Mouse (Mus musculus): ENCODE results near the gene Coq10a.
"Not testable (repeated sequence)": the region's sequence is repeated elsewhere in the genome, so short reads cannot be mapped to it uniquely, and the experiment has no call there.

Coq10a gene

DNA sequence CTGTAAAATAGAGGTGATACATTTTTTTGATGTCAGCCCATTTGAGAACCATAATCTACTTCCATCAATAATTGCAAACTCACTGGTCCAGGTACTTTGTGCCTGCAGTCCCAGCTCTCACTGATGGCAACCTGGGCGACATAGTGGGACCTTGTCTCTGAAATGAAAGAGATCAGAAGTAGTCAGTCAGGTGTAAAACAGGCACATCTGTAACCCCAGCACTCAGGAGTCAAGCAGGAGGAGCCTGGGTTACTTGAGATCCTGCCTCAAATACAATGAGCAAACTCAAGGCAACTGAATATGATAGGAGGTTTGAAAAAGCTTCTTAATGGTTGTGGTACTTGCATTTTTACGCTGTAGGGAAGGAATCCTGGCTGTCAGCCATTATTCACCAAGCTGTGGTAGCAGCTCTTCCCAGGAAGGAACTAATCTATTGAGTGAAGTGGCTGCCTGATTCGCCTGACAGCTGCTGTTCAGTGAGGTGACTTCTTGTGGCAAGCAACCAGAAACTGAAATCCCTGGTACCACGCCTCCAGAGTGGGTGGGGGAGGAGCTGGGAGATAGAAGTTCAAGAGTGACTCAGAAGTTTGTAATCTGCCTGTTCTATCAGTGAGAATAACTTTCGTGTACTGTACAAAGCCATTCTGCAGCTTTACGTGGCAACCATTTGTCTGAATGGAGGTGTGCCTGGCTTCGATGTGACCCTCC, 24.1 kb downstream of the Coq10a start:
- peak; percentile 91 for DNase-seq (ENCODE audit: low spot score)

DNA sequence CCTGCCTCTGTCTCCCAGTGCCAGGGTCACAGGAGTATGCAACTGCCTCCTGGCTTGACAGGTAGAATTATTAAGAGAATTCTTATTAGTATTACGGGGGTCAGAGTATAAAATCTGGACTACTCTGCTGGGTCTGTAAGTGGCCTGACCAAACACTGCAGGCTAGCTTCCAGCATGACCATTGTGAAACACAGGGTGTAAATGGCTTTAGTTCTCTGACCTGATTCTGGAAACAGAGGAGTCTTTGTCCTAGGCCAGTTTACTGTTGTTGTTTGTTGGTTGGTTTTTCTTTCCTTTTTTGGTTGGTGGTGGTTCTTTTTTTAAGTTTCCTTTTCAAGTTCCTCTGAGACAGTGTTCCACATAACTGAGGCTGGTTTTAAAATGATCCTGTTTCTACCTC, 25.4 kb downstream of the Coq10a start:
- DNase-seq (ENCODE audit: low spot score), result no peak

DNA sequence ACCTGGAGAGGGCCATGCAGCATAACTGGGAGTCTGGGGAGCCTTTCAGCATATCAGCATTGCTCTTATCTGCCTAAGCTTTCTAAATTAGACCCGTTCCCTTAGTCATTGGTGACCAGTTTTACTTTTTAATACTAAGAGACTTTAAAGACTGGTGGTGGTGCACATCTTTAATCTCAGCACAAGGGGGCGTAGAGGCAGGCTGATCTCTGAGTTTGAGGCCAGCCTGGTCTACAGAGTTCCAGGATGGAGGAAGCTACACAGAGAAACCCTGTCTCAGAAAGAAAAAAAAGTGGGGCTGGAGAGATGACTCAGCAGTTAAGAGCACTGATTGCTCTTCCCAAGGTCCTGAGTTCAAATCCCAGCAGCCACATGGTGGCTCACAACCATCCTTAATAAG, 28.5 kb downstream of the Coq10a start:
- DNase-seq (ENCODE audit: low spot score), result no peak

DNA sequence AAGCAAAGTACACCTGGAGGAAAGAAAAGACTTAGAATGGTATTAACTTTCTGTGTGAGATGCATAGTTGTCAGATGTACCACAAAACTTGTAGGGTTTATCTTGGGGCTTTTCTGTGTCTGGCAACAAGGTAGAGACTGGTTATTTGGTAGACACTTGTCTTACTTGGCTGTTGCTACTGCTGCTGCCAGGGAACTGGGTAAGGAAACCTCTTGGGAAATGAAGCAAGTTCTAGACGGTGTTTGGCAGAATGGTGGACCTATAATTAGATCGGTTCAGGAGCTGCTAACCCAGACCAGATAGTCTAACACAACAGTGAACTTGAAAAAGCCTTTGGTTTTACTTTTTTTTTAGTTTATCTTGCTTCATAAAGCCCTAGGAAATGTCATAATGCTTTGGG, 29.8 kb downstream of the Coq10a start:
- DNase-seq (ENCODE audit: low spot score), result no peak

DNA sequence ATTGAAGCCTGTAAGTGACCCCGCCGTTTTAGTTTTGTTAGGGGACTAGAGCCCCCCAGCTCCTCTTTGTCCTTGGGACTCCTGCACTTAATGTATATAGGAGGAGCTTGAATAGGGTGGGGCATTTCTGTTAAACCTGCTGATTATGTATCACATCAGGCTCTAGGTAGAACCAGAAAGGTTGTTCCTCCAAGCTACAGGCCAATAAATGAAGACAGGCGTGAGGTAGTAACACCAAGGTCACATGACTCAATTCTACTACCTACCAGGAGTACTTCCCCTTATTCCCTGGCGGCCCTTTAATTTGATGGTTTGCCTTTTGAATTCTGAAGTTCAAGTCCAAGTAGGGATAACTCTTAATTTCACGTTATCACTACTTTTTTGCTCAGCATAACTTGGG, 30.4 kb downstream of the Coq10a start:
- peak; percentile 59 for DNase-seq (ENCODE audit: low spot score)

DNA sequence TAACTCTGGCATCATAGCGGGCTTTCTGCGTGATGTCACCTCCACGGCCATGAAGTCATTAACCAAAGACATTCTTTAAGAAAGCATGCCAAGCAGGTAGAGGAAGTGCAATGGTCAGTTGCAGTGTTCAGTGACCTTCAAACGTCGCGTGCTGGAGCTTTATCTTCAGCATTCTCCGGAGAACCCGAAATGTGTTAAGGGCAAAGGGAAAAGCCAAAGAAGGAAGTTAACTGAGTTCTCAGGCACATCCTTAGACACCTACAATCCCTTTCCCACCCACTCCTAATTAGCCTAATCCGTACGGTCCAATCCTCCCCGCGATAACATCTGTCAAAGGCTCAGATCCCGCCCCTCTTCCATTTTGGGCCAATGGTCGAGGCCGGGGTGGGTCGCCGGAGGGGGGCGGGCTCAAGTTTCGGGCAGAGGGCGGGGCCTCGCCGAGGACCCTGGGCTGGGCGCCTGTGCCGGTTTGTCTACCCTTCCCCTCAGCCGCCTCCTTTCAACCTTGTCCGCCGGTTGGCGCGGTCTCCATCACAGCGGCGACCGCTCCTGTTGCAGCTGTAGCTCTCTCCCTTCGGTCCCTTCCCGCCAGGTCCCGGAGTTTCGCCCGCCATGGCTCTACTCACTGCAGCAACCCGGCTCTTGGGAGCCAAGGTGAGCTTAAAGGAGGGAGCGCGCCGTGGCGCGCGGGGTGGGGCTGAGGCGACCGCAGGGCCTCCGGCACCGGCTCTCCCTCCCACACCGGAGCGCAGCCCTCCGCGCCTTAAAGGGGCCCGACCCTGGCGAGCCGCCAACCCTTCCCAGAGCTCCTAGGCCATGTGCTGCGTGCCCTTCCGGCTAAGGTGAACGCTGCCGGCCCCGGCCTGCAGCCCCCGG, 31.3 kb downstream of the Coq10a start, which contains the start of gene Cs:
Gene Cs, plus strand, starts transcription at position 429 of the 876 bp plus-strand sequence.
- peak; percentile 96 for DNase-seq (ENCODE audit: low spot score)

DNA sequence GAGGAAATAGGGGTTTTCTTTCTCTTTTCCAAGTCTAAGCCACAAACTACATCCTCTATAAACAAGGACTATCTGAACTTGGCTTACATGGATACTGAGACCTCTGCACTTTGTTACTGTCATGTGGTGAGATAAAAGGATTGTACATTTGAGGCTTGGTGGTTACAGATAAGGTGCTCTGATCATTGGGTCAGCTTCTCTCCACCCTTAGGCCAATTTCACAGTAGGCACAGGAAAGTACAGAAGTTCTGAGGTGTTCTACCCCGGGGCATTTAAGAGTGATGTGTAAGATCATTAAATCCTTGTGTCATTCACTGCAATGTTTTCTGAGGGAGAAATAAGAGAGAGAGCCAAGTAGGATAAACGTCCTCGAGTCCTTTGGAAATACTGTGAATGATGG, 32.2 kb downstream of the Coq10a start:
- peak; percentile 75 for DNase-seq (ENCODE audit: low spot score)

DNA sequence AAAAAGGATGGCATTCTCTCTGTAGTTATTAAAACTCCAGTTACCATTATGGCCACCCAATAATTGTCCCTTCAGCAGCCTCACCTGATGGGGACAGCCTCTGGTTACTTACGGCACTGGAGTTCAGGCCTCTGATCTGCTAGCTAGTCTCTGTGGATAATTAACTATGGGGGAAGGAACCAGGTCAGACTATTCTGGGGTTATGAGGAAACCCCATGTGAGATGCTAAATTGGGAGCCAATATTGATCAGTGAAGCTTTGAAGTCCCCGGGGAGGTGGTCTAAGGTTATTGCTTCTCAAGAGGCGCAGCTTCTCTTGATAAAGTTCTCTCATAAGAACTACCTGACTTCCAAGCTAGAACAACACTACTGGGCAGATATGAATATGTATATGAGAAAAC, 32.6 kb downstream of the Coq10a start:
- no peak for DNase-seq (ENCODE audit: low spot score)

DNA sequence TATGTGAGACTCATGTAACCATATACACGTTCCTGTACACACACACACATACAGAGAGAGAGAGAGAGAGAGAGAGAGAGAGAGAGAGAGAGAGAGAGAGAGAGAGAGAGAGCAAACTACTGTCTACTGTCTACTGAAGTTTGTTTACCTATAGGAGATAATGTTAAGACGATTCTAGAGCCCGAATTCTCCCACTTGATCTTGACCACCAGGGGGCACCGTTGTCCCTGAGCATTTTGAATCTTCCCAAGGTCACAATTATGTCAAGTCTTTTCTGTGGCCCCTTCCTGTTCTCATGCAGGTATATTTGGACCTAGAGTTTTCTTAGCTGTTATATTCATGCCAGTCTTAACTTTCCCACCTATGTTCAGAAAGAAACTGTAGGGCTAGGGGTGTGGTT, 33.2 kb downstream of the Coq10a start:
- DNase-seq (ENCODE audit: low spot score), result peak; percentile 94

DNA sequence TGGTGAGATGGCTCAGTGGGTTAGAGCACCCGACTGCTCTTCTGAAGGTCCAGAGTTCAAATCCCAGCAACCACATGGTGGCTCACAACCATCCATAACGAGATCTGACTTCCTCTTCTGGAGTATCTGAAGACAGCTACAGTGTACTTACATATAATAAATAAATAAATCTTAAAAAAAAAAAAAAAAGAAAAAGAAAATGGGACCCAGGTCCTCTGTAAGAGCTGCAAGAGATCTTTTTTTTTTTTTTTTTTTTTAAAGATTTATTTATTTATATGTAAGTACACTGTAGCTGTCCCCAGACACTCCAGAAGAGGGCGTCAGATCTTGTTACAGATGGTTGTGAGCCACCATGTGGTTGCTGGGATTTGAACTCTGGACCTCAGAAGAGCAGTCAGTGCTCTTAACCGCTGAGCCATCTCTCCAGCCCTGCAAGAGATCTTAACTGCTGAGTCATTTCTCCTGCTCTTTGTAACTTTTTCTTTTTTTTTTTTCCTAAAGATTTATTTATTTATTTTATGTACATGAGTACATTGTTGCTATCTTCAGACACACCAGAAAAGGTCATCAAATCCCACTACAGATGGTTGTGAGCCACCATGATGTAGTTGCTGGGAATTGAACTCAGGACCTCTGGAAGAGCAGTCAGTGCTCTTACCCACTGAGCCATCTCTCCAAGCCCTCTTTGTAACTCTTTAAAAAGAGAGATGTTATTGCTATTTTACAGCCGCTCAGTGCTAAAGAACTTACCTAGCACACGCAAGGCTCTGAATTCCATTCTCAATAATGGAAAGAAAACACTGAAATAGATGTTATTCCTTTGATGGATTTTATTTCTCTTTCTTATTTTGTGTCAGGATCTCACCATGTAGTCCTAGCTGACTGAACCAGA, 36.2 kb downstream of the Coq10a start:
- not testable (repeated sequence) for DNase-seq (ENCODE audit: low spot score)

DNA sequence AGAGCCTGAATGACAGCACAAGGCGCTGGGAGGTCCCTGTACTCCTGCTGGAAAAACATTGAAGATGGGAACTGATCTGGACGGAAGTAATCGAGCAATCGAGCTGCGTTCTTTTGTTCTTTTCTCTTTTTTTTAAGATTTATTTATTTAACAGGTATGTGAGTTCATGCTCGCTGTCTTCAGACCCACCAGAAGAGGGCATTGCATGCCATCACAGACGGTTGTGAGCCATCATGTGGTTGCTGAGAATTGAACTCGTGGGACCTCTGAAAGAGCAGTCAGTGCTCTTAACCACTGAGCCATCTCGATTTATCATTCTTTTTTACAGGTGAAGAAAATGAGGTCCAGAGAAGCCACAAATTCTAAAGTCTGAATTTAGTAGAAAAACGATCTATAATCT, 41.2 kb downstream of the Coq10a start:
- DNase-seq (ENCODE audit: low spot score), result no peak

DNA sequence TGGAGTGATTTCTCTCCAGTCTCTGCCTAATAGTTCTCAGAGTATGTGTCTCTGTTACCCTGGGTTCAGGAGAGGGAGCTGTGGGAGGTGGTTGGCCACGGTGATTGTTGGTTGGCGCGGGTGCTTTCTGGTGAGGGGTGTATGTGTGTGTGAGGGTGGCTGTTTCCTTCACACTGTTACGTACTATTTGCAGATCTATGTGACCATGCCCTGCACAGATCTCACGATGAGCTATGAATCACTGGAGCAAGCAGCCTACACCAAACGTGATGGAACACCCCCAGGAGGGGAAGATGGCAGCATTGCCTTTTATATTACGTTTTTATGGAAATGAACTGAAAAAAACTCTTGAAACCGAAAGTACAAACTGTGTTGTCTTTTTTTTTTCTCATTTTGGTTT, 42.0 kb downstream of the Coq10a start:
- DNase-seq (ENCODE audit: low spot score), result no peak

DNA sequence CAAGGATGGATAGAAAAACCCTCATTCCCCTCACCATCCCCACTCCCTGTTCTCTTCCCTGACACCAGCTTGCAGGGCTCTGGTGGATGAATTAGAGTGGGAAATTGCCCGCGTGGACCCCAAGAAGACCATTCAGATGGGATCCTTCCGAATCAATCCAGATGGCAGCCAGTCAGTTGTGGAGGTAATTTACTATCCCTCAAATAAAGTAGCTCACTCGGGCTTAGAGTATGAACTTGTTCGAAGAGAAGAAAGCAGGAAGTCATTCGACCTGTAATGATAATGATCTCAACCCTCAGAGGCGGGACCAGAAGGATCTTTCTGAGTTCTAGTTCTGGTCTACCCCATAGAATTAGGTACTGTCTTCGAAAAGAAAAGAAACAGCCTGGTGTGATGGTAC, 45.3 kb downstream of the Coq10a start:
- no peak for DNase-seq (ENCODE audit: low spot score)

DNA sequence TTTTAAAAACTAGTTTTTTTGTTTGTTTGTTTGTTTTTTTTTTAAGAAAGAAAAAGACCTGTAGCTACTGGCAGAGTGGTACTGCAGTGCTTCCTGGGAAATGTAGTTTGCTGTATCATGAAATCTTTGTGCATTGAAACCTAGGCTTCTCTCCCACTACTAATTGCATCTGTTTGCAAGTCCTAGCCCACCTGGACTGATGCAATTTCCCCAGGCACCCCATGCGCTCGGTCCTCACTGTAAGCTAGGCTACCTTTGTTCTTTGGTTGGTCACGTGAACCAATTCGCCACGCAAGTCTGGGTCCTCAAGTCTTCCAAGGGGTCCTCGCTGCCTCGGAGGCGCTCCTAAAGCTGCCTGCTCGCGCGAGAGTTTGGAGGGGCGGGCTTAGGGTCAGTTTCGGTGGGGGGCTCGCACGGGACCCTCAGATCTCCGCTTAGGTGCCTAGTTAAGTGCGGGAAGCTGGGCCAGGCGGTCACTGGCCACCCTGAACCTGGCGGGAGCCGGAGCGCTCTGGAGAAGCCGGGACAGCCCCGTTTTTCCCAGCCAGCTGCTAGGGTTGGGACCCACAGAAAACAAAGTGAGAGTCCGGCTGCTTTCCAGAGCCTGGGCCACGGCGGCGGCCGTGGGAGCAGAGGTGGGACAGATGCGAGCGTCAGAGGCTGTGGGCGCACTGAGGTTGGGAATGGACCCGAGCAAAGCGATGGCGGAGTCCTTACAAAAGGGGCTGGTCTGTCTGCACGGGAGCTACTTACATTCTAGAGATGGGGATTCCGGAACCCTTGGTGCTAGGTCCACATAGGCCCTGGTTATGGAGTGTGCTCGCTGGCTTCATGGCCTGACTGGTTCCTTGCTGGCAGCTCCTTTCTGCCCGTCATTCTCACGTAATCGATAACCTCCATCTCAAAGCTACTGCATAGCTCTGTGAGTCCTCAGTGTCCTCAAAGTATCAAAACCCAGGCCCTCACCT, 46.4 kb downstream of the Coq10a start, which contains the start of gene Cnpy2:
Gene Cnpy2, plus strand, starts transcription at position 319 of the 968 bp plus-strand sequence.
- DNase-seq (ENCODE audit: low spot score), result peak; percentile 75

DNA sequence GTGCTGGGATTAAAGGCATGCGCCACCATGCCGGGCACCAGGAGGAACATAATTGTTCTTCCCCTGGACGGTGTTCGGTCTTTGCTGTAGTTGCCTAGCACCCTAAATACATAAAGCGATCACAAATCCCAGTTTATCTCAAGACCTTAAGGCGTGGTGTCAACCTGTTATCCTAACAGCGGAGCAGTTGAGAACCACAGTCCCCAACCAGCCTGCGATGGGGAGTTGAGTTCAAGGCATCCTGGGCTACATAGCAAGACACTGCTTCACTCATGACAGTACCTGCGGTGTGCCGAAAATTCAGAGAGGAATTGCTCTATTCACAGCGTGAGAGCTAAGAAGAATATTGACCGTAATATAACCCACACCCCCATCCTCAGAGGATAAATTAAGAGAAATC, 47.2 kb downstream of the Coq10a start:
- no peak for DNase-seq (ENCODE audit: low spot score)

DNA sequence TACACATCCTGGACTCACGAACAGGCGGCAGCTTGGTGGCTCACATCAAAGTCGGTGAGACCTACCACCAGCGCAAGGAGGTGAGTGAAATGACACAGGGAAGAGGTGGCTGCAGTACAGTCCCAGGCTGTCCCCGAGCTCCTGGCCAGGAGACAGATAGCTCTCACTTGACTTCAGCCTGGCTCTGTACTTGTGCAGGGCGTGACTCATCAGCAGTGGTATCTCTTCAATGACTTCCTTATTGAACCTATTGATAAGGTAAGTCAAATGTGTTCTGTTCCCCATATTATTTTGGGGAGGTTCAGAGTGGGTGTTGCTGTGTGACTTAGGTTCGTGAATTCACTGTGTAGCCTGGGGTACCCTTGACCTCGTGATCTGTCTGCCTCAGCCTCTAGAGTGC, 53.2 kb downstream of the Coq10a start:
- DNase-seq (ENCODE audit: low spot score), result no peak
